Mouse (Mus musculus) brain, embryonic 14.5 days (tissue): ENCODE data around the gene Cldn2. TPM values are rescaled to one million over a fixed set of nuclear protein-coding genes. Genes with fewer than 3 reads are reported as not detected.
A peak's percentile ranks its signal among the peaks of the same experiment; 100 is the strongest.

Experiments
- DNase-seq: peaks from one replicate; pipeline ENCODE4 v3.0.0-alpha.2; 2011; ENCODE audit warnings: low read depth
- CTCF ChIP-seq: fragments of 200-500 bp; IDR thresholded peaks from 2 replicates; pipeline ENCODE4 v1.5.1; 2012; ENCODE audit warnings: inconsistent platforms, mild to moderate bottlenecking, moderate library complexity, borderline replicate concordance; ENCODE audit not compliant: insufficient read depth, insufficient read length; ENCODE audit errors: extremely low read depth
- POLR2A ChIP-seq: fragments of 200-500 bp; IDR thresholded peaks from 2 replicates; pipeline ENCODE4 v1.6.1; 2012; ENCODE audit warnings: mild to moderate bottlenecking, inconsistent platforms, borderline replicate concordance; ENCODE audit not compliant: poor library complexity, insufficient read depth, insufficient read length, severe bottlenecking; ENCODE audit errors: extremely low read depth
- polyA plus RNA-seq: library from polyadenylated mRNA; depleted of rRNA; stranded (reverse); fragments of >200 nt; gene quantifications from 2 replicates; pipeline ENCODE4 v1.2.3, GENCODE M21; 2012; rRNA removed

Gene Cldn2
- polyA plus RNA-seq, 1 experiment, result 0.94 TPM

GRCm38 (mm10) chrX:139808501-139808900 lies 7.9 kb downstream of the Cldn2 start:
- DNase-seq, result peak; percentile 14
- TF ChIP-seq POLR2A (no peak), CTCF (no peak)

GRCm38 (mm10) chrX:139812636-139813298 lies 12.1 kb downstream of the Cldn2 start:
- TF ChIP-seq CTCF, result no peak
- TF ChIP-seq POLR2A, result no peak
- DNase-seq, result no peak

DNA sequence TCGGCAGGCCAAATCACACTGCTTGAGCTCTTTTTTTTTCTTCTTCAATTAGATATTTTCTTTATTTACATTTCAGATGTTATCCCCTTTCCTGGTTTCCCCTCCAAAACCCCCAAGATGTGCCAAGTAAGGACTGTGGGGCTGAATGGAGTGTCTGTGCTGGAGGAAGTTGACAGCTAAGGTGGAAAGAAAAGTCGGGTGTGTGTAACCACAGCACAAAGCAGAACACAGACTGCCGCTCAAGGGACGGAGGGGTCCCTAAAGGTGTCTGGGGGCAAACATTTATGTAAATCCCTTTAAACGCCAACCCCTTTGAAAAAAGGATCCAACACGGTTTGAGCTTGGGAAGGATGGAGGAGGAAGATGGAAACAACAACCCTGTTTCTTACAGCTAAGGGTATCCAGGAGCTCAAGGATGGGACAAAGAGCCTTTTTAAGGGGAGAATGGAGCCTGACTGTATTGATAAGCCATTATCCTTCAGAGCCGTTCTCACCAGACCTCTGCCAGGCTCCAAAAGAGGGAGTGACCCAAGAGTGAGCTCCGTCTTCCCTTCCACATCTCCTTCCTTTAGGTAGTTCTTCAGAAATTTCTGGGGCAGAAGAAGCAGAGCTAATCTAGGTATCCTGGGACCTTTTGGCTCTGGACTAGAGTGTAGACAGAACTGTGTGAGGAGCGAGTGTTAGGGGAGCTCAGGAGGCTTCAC lies 12.8 kb downstream of the Cldn2 start:
- DNase-seq, result no peak
- TF ChIP-seq CTCF (no peak), POLR2A (no peak)

GRCm38 (mm10) chrX:139814018-139814635 lies 13.5 kb downstream of the Cldn2 start:
- no peak for TF ChIP-seq CTCF
- no peak for DNase-seq

DNA sequence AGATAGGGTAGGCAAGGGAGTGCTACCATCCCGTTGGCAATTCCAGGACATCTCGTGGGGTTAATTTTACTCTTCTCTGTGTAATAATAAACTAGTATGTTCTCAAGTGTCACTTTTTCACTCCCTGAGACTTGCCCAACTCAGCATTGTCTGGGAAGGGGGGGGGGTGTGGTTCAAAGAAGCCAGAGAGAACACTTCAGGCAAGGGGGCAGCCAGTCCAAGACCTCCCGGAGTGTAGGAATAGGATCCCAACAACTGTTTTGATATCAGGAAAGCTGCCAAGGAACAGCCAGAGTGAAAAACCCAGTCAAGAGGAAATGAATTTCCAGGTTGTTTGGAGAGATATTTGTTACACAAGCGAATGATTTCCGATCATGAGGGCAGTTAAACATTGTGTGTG lies 14.6 kb downstream of the Cldn2 start:
- no peak for DNase-seq
- no peak for TF ChIP-seq CTCF

DNA sequence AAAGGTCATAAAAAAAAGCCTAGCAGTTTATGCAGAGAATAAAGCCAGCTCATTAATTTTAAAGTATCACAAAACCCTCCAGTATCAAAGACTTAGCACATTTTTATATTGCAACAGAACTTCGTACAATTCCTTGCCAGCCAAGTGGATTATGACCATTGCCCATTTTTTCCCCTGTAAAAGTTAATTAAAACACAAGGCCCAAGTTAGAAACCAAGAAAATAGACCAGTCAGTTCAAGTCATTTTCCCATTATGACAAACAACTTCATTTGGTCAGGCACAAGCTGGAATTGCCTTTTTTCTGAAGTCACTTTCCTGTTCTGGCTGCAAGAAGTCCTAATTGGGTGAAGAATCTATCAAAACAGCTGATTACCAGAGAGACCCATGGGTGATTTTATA lies 24.8 kb downstream of the Cldn2 start:
- TF ChIP-seq POLR2A (no peak), CTCF (no peak)
- DNase-seq, result no peak

DNA sequence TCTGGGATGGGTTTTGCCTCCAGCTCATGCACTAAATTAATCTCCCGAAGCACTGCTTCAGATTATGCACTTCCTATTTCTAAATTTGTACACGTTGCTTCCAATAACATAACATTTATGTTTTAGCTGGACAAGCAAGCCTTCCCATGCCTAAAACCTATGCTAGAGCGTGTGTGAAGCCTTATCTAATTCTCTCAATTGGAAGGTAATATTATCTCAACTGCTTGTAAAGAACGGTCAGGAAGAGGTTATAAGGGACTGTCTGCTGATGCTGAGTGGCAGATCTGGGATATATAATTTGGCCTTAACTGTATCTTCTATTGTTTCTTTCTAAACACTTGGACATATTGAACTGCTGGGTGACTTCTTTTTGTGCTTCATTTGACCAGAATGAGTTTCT lies 26.3 kb downstream of the Cldn2 start:
- no peak for DNase-seq
- TF ChIP-seq POLR2A (no peak), CTCF (no peak)

GRCm38 (mm10) chrX:139828363-139829092 lies 27.9 kb downstream of the Cldn2 start:
- no peak for TF ChIP-seq CTCF
- TF ChIP-seq POLR2A, result no peak
- DNase-seq, result no peak

GRCm38 (mm10) chrX:139832464-139832863 lies 31.8 kb downstream of the Cldn2 start:
- peak; percentile 65 for DNase-seq
- peak; percentile 72; the same call in 1 of the 2 replicates for TF ChIP-seq CTCF
- TF ChIP-seq POLR2A, result no peak

DNA sequence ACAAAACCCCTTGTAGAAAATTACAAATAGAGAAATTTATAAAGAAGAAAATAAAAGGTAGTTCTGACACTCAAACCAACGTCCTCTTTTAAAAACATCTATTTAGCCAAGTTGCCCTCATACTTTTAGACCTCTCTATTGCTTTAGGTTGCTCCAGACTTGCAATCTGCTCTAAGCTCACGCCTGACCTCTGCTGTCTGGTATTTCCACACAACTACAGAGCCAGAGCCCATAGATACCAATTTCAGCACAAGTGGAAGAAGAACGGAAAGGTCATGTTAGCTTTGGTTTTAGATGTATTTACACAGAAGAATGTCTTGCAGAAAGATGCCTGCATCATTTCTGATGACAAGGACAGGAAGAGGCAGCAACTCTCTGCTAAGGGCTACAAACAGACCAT lies 38.4 kb downstream of the Cldn2 start:
- TF ChIP-seq CTCF (peak; percentile 19; the same call in 1 of the 2 replicates), POLR2A (no peak)
- DNase-seq, result peak; percentile 23

DNA sequence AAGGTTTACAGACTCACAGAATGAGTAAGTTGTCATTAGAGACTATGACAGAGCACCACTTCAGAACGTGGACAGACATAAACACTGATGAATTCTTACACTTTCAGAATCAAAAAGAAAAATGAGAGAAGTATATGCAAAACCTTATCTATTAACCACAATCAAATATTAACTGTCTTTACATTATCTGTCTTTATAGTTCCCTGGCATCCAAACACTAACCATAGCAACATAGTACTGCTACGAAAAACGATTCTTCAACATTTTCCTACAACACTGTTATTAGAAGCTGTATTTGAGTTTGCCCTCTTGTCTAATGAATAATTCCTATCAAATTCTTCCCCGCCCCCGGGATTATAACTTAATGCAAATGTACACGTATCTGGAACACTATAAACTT lies 40.5 kb downstream of the Cldn2 start:
- TF ChIP-seq CTCF (no peak), POLR2A (no peak)
- DNase-seq, result peak; percentile 8

- no peak for DNase-seq
- TF ChIP-seq CTCF (no peak), POLR2A (no peak)
These were observed 54.2 kb downstream of the Cldn2 start for GRCm38 (mm10) chrX:139854795-139855194.

- TF ChIP-seq POLR2A (no peak), CTCF (no peak)
These were observed 58.8 kb downstream of the Cldn2 start for GRCm38 (mm10) chrX:139859402-139859801.

More at GRCm38 (mm10) chrX:139859402-139859801, 58.8 kb downstream of the Cldn2 start:
- DNase-seq, result no peak

Other genes with a start within 250 kb of the Cldn2 start
- 1.3 and 1.4 TPM in 2 replicates for gene Rnf128, start 237.5 kb upstream of the Cldn2 start, polyA plus RNA-seq
- 1.6 and 2.2 TPM in 2 replicates for gene Tbc1d8b, start 115.8 kb upstream of the Cldn2 start, polyA plus RNA-seq
- gene Gm15013, start 86.3 kb upstream of the Cldn2 start, polyA plus RNA-seq, result not detected in 2 replicates
- 0.30 and 0.36 TPM in 2 replicates for gene Ripply1, start 18.5 kb upstream of the Cldn2 start, polyA plus RNA-seq
- 4.5 and 5.8 TPM in 2 replicates for gene Morc4, start 70.8 kb downstream of the Cldn2 start, polyA plus RNA-seq
- gene Rbm41, start 197.8 kb downstream of the Cldn2 start, polyA plus RNA-seq, result 5.0 and 6.2 TPM in 2 replicates